Mouse (Mus musculus) intestine, postnatal 0 days (tissue): Measurements from ENCODE around the gene Set. TPM values are rescaled to one million over a fixed set of nuclear protein-coding genes. Genes with fewer than 3 reads are reported as not detected.

Experiments used
- ATAC-seq: fragments of 200-750 bp; cut with Nextera tagmentation; 2 replicates; pipeline ENCODE4 v1.8.0; 2017; ENCODE audit warnings: mild to moderate bottlenecking, moderate TSS enrichment, moderate library complexity
- H3K27ac ChIP-seq: fragments of 300-500 bp; sonication (generic); 2 replicates; pipeline ENCODE4 v1.5.1; 2014; ENCODE audit warnings: mild to moderate bottlenecking, low read depth, low read length, moderate library complexity
- H3K27me3 ChIP-seq: fragments of 300-500 bp; sonication (generic); replicated peaks from 2 replicates; pipeline ENCODE4 v1.6.1; 2014; ENCODE audit warnings: low read length, mixed read lengths; ENCODE audit not compliant: control insufficient read depth, insufficient read depth
- H3K36me3 ChIP-seq: fragments of 300-500 bp; sonication (generic); 2 replicates; pipeline ENCODE4 v1.6.1; 2014; ENCODE audit warnings: mild to moderate bottlenecking, moderate library complexity; ENCODE audit not compliant: control insufficient read depth, insufficient read depth
- H3K4me1 ChIP-seq: fragments of 300-500 bp; sonication (generic); replicated peaks from 2 replicates; pipeline ENCODE4 v1.6.1; 2014; ENCODE audit warnings: antibody characterized with exemption, low read length, mixed read lengths; ENCODE audit not compliant: control insufficient read depth, insufficient read depth
- H3K4me2 ChIP-seq: fragments of 300-500 bp; sonication (generic); replicated peaks from 2 replicates; pipeline ENCODE4 v1.6.1; 2014; ENCODE audit warnings: low read depth, mild to moderate bottlenecking, moderate library complexity
- H3K4me3 ChIP-seq: fragments of 300-500 bp; sonication (generic); 2 replicates; pipeline ENCODE4 v1.5.1; 2014; ENCODE audit warnings: low read depth, low read length
- H3K9ac ChIP-seq: fragments of 300-500 bp; sonication (generic); 2 replicates; pipeline ENCODE4 v1.6.1; 2014; ENCODE audit warnings: mild to moderate bottlenecking, low read depth, low read length
- H3K9me3 ChIP-seq: fragments of 300-500 bp; sonication (generic); 2 replicates; pipeline ENCODE4 v1.6.1; 2016; ENCODE audit warnings: mixed run types; ENCODE audit not compliant: control insufficient read depth
- CTCF ChIP-seq: sonication (generic); IDR thresholded peaks from 2 replicates; pipeline ENCODE4 v1.5.1; 2016; ENCODE audit warnings: low read depth, mild to moderate bottlenecking, control low read depth, antibody characterized with exemption, moderate library complexity
- WGBS: fragments of 180-500 bp; shearing (Covaris S2); extraction: QIAGEN DNeasy Blood & Tissue Kit; methylation state at CpG from one replicate; pipeline ENCODE4 v1.1.7; 2014; 5-methylcytosine and 5-hydroxymethylcytosine counted together
- polyA plus RNA-seq: library from polyadenylated mRNA; unstranded; fragments of >200 nt; fragmentation: Nextera tagmentation; extraction: Ambion mirVana; gene quantifications from 2 replicates; pipeline ENCODE4 v1.2.1, GENCODE M21; 2015

Set gene
- polyA plus RNA-seq, 1 experiment from 2014 or later = 174 TPM

- ATAC-seq = peak; percentile 98
- peaks cover 38% of the 10 kb centered on the region for H3K36me3 ChIP-seq
- no peak; the same call in 1 of the 2 replicates for TF ChIP-seq CTCF
- H3K4me1 ChIP-seq = peaks cover 4% of the 10 kb centered on the region; the same call in 1 of the 2 replicates
- WGBS = under 1% methylated on average over 51 of the region's 51 CpGs
- no peaks in the 10 kb centered on the region for H3K27me3 ChIP-seq
- peak within 1 kb of the TSS; percentile 72 for H3K9ac ChIP-seq
- peak within 1 kb of the TSS; percentile 74 for H3K27ac ChIP-seq
- H3K4me3 ChIP-seq = peak within 1 kb of the TSS; percentile 85
- peak within 1 kb of the TSS; percentile 88 for H3K4me2 ChIP-seq
- no peaks in the 10 kb centered on the region for H3K9me3 ChIP-seq
Measured at GRCm38 (mm10) chr2:30093471-30094207, 36.5 kb downstream of the Set start, which contains the start of gene Zdhhc12. Gene Zdhhc12 (minus strand): TSS chr2:30093648.

GRCm38 (mm10) chr2:30094208-30094588 is 37.0 kb downstream of the Set start:
- Histone ChIP-seq H3K27me3 (no peaks in the 10 kb centered on the region), H3K4me2 (peak overlapping the region; percentile 88), H3K4me1 (peaks cover 4% of the 10 kb centered on the region; the same call in 1 of the 2 replicates), H3K9ac (peak overlapping the region; percentile 45), H3K27ac (peak overlapping the region; percentile 60; the same call in 1 of the 2 replicates), H3K4me3 (peak overlapping the region; percentile 85), H3K36me3 (peaks cover 43% of the 10 kb centered on the region), H3K9me3 (no peaks in the 10 kb centered on the region)
- ATAC-seq = no peak
- under 1% methylated on average over 13 of the region's 13 CpGs for WGBS
- TF ChIP-seq CTCF = no peak

- TF ChIP-seq CTCF = peak; percentile 81
- H3K4me1 ChIP-seq = peaks cover 4% of the 10 kb centered on the region; the same call in 1 of the 2 replicates
- H3K4me3 ChIP-seq = no peak overlapping the region
- no peaks in the 10 kb centered on the region for H3K9me3 ChIP-seq
- no peak overlapping the region for H3K4me2 ChIP-seq
- no peak overlapping the region for H3K9ac ChIP-seq
- peaks cover 35% of the 10 kb centered on the region for H3K36me3 ChIP-seq
- ATAC-seq = no peak
- H3K27ac ChIP-seq = no peak overlapping the region
- WGBS = 71% methylated on average over 2 of the region's 2 CpGs
- no peaks in the 10 kb centered on the region for H3K27me3 ChIP-seq
Measured at GRCm38 (mm10) chr2:30095882-30096527, 38.8 kb downstream of the Set start.

GRCm38 (mm10) chr2:30100214-30100613 is 43.0 kb downstream of the Set start:
- no peak overlapping the region for H3K4me2 ChIP-seq
- 44% methylated on average over 4 of the region's 4 CpGs for WGBS
- no peaks in the 10 kb centered on the region for H3K4me1 ChIP-seq
- H3K9ac ChIP-seq = no peak overlapping the region
- no peak overlapping the region for H3K4me3 ChIP-seq
- no peaks in the 10 kb centered on the region for H3K27me3 ChIP-seq
- TF ChIP-seq CTCF = peak; percentile 50
- no peaks in the 10 kb centered on the region for H3K9me3 ChIP-seq
- no peak overlapping the region for H3K27ac ChIP-seq
- H3K36me3 ChIP-seq = peaks cover 54% of the 10 kb centered on the region
- peak; percentile 22; the same call in 1 of the 2 replicates for ATAC-seq

GRCm38 (mm10) chr2:30106364-30106763 is 49.2 kb downstream of the Set start:
- no peak; the same call in 1 of the 2 replicates for ATAC-seq
- H3K4me3 ChIP-seq = no peak overlapping the region
- H3K36me3 ChIP-seq = peaks cover 54% of the 10 kb centered on the region
- H3K4me2 ChIP-seq = no peak overlapping the region
- TF ChIP-seq CTCF = peak; percentile 86
- no peaks in the 10 kb centered on the region for H3K9me3 ChIP-seq
- no peak overlapping the region for H3K9ac ChIP-seq
- H3K27ac ChIP-seq = no peak overlapping the region
- H3K4me1 ChIP-seq = no peaks in the 10 kb centered on the region
- no peaks in the 10 kb centered on the region for H3K27me3 ChIP-seq

GRCm38 (mm10) chr2:30107646-30108045 is 50.5 kb downstream of the Set start:
- WGBS = 98% methylated on average over 5 of the region's 5 CpGs

More at GRCm38 (mm10) chr2:30107646-30108045, 50.5 kb downstream of the Set start:
- Histone ChIP-seq H3K9ac (no peak overlapping the region), H3K4me2 (no peak overlapping the region), H3K27ac (no peak overlapping the region), H3K27me3 (no peaks in the 10 kb centered on the region), H3K36me3 (peaks cover 48% of the 10 kb centered on the region), H3K4me1 (no peaks in the 10 kb centered on the region), H3K9me3 (no peaks in the 10 kb centered on the region), H3K4me3 (no peak overlapping the region)
- ATAC-seq = no peak
- no peak for TF ChIP-seq CTCF
